Mouse (Mus musculus) CD4-positive helper T cell, adult 2 months (primary cell): ENCODE measurements around the gene Agfg2.
A peak's percentile ranks its signal among the peaks of the same experiment; 100 is the strongest.
"Not testable (repeated sequence)": the region's sequence is repeated elsewhere in the genome, so short reads cannot be mapped to it uniquely, and the experiment has no call there.

Experiments
- DNase-seq: peaks from one replicate; pipeline ENCODE4 v3.0.0-alpha.2; 2012; ENCODE audit warnings: low read depth, missing footprints, low spot score

Agfg2 gene

DNA sequence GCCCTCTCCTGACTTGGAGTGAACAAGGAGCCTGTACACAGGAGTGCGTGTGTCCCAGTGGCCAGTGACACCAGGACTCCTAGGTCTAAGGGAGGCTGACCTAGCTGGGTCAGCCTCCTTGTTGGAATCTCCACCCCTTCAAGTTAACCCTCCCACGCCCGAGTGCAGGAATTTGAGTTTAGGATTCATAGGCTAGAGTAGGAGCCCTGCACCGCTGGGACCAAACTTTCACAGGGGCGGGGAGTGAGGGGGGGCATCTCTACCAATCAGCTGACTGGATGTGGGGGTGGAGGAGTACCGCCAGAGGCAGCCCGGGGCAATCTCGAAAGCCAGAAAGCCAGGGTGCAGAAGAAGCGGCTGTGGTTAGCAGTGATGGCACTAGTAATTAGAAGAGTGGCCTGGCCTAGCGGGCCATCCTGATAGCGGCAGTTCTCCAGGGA lies 38.9 kb downstream of the Agfg2 start, which contains the start of gene Irs3:
Gene Irs3, minus strand, starts transcription at position 63 of the 440 bp plus-strand sequence.
- DNase-seq: peak; percentile 23

GRCm38 (mm10) chr5:137645091-137645651 lies 39.4 kb downstream of the Agfg2 start:
- peak; percentile 60 for DNase-seq

- DNase-seq: no peak
Observed at GRCm38 (mm10) chr5:137644484-137644883, 40.0 kb downstream of the Agfg2 start.

DNA sequence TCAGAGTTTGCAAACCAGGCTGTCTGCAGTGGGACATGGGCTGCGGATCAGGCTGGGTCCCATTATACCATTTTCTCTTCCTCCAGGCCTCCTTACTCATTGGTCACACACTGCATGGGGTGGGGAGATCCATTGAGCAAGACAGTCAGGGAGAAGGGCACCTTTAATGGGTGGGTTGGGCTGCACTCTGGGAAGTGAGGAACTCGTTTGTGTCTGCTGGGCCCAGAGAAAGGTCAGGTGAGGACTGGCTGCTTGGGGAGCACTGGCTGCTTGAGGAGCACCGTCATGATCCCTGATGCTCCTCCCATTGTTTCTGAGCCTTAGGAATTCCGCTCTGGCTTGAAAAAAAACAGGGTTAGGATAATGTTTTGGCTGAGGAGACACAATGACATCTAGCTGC lies 41.6 kb downstream of the Agfg2 start:
- DNase-seq: no peak

DNA sequence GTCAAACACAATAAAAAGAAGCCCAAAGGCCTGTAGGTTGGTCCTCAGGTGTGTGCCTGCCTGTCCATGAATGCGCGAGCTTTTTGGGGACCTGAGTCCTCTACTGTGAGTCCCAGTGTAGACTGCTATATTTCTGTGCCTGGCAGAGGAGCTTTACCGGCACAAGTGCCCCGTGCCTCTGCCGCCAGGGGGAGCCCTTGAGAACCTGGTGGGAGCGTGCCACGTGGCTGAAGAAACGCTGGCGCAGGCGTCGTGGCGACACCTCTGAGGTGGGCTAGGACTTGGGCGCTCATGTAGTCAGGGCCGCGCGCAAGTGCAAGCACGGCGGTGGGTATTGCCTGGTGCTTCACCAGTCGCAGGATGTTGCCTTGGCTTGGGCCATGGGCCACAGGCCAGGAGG lies 43.5 kb downstream of the Agfg2 start, which contains the start of gene Sap25:
Gene Sap25, plus strand, starts transcription at position 281 of the 400 bp plus-strand sequence.
- DNase-seq: peak; percentile 38

DNA sequence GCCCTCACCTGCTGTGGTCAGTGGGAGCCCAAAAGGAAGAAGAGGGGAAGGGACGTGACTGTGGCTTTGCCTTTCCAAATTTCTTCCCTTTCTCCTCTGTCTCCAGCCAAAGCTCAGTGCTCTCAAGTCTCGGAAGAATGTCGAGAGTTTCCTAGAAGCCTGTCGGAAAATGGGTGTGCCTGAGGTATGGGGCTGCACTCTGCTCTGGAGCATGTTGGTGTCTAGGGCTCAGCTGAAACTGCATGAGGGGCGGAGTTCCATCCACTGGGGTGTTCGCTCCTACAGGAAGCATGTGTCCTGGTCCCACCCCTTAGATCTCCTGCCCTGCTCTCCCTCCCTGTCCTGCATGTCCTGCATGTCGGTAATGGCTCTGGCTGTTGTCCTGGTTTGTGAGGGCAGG lies 45.1 kb downstream of the Agfg2 start:
- DNase-seq: no peak

DNA sequence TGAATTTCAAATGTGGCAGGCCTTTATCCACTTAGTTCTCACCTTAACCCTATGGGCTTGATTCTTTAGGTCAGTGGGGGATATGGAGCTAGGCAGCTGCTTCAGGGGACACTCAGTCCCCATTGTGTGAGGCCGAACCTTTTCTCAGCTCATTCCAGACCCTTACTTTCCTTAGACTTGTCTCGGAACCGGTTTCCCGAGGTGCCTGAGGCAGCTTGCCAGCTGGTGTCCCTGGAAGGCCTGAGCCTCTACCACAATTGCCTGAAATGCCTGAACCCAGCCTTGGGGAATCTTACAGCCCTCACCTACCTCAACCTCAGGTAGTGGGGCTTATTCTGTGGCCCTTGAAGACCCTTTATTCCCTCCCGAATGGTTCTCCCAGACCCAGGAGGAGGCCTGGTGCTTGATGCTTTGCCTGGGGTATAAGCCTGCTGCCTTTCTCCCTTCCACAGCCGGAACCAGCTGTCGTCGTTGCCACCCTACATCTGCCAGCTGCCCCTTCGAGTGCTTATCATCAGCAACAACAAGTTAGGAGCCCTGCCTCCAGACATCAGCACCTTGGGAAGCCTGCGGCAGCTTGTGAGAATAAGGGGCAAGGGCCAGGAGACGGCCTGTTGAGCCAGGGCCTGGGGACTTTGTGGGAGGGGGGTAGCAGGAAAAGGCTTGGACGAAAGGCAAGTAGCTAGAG lies 51.0 kb downstream of the Agfg2 start:
- DNase-seq: no peak

GRCm38 (mm10) chr5:137631591-137631990 lies 52.9 kb downstream of the Agfg2 start:
- peak; percentile 47 for DNase-seq

DNA sequence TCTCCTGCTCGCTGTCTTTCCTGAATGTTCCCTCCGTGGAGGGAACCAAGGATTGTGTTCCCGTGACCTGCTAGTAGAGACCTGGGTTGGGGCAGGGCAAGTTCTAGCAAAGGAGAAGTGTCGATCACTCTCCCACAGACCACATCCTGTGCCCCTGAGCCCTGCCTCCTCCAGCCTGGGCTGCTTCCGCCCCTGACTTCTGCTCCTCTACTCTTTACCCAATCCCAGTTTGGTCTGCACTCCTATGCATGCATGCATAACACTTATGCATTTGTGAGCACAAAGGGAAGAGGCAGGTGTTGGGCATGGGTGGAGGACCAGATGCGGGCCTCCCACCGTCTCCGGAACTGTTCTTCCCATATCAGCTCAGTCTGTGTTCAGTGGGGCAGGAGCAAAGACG lies 53.4 kb downstream of the Agfg2 start:
- DNase-seq: peak; percentile 86

DNA sequence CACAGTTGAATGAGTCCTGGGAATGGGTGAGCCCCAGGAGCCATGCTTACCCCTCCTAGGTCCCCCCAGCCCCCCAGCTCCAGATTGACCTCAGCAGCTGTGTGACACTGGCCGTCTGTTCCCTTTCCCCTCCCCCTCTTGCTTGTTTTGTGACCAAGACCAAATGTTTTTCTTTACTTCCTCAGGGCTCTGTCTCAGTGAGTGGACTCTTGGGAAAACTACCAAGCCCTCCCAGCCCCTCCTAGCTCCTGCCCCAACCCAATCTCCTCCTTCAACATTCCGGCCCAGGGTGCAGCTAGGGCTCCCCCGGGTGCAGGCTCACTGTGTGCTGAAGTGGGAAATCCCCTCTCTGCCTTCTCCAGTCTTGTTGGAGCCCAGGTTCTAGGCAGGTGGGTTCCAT lies 53.9 kb downstream of the Agfg2 start:
- no peak for DNase-seq

- peak; percentile 47 for DNase-seq
Observed at GRCm38 (mm10) chr5:137629906-137630545, 54.5 kb downstream of the Agfg2 start.

DNA sequence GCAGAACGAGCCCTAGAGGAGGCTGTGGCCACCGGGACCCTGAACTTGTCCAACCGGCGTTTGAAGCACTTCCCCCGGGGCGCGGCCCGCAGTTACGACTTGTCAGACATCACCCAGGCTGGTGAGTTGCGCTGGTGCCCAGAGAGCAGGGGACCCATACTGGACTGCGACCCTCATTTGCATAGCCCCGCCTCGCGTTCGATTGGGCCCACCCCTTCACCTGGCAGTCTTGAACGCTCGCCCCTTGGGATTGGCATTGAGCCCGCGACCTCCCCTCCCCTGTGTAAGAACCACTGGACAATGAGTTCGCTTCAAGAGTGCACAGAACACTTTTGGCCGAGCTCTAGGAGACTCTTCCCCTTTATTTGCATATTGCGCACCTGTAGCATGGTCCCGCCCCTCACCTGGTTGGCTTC lies 55.2 kb downstream of the Agfg2 start:
- no peak for DNase-seq

DNA sequence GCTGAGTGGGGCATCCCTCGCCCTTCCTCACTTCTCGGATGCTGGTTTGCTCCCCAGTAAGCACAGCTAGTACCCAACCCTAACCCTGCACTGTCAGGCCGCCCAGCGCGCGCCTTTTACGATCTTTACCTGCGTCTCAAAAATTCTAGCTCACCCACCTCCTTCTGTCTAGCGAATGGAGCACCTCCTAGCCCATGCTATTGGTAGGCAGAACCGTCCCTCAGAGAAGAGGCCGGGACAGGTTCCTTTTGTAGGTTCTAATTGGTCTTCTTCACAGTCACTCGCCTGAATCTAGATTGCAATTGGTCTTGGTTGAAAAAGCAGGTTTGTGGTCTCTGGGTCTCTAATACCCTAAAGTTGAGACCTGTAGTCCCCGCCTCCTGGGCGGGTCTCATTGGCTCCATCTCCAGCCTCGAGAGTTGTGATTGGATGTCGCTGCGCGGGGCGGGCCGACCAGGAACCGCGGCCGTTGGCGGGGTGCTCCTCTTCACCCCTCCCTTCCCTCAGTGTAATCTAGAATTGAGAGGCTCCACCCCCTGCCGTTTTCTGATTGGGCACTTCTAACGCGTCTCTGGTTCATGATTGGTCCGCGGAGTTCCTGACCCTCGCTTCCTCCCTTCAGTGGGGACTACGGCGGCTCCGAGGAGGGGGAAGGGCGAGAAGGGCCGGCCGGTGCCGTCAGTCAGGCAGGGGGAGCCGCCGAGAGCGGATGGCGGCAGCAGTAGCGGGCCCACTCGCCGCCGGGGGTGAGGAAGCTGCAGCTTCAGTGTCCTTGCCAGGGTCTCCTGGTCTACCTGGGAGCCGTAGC lies 55.8 kb downstream of the Agfg2 start, which contains the start of the genes Fbxo24, Lrch4 and Gm20605:
Gene Fbxo24, minus strand, starts transcription at position 505 of the 808 bp plus-strand sequence.
Gene Lrch4, plus strand, starts transcription at position 624 of the 808 bp plus-strand sequence.
Gene Gm20605, plus strand, starts transcription at position 678 of the 808 bp plus-strand sequence.
- peak; percentile 100 for DNase-seq

GRCm38 (mm10) chr5:137627991-137628390 lies 56.5 kb downstream of the Agfg2 start:
- DNase-seq: no peak

DNA sequence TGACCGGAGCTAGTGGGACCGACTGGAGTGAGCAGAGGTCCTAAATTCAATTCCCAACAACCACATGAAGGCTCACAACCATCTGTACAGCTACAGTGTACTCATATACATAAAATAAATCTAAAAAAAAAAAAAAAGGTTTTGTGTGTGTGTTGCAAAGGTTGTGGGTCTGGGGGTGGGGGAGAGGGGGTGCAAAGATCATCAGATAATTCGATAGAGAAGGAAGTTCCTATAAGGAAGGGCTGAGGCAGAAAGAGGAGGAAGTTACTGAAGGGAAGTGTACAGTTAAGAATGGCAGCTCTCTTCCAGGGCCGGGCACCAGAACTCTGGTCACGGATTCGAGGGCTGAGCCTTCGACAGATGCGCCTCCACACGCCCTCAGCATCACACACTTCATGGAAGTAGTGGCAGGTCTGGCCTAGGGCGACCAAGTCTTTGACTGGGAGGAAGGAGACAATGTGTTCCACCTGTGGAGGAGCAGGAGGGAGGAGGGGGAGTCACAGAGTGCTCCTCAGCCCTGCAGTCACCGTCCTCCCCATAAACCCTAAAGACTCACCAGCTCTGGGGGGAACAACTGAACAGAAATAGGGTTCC lies 60.5 kb downstream of the Agfg2 start:
- no peak for DNase-seq

GRCm38 (mm10) chr5:137615347-137615746 lies 69.2 kb downstream of the Agfg2 start:
- DNase-seq: no peak

GRCm38 (mm10) chr5:137614921-137615320 lies 69.6 kb downstream of the Agfg2 start:
- not testable (repeated sequence) for DNase-seq

DNA sequence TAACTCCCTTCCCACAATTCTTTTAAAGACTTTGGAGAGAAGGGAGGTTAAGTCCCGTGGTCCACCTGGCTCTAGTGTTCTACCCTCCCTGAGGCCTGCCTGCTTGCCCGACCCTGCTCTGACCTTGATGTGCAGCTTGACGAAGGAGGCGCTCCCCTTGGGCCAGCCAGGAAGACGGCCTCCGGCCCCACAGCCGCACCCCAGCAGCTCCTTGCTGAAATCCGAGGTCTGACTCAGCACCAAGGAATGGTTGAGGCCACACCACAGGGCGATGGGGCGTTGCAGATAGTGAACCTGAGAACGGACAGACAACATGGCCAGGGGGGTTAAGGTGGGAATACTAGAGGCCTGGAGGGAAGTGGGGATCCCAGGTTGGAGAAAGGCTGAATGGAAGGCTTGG lies 71.0 kb downstream of the Agfg2 start, which contains the start of gene Pcolce:
Gene Pcolce, minus strand, starts transcription at position 235 of the 400 bp plus-strand sequence.
- no peak for DNase-seq

GRCm38 (mm10) chr5:137613076-137613475 lies 71.5 kb downstream of the Agfg2 start:
- no peak for DNase-seq

- DNase-seq: no peak
Observed at GRCm38 (mm10) chr5:137611245-137611602, 73.3 kb downstream of the Agfg2 start.
